Mouse (Mus musculus) heart, embryonic 11.5 days (tissue): ENCODE data around the gene Hexim1. TPM values are rescaled to one million over a fixed set of nuclear protein-coding genes. Genes with fewer than 3 reads are reported as not detected.

ENCODE experiments used
- ATAC-seq: fragments of 200-750 bp; cut with Nextera tagmentation; replicated peaks from 2 replicates; pipeline ENCODE4 v1.8.0; 2017; ENCODE audit warnings: moderate library complexity; ENCODE audit not compliant: insufficient number of reproducible peaks, low FRiP score, low TSS enrichment
- H3K27ac ChIP-seq: fragments of 300-500 bp; sonication (generic); 2 replicates; pipeline ENCODE4 v1.5.1; 2014; ENCODE audit warnings: mild to moderate bottlenecking, low read depth, low read length
- H3K27me3 ChIP-seq: fragments of 300-500 bp; sonication (generic); 2 replicates; pipeline ENCODE4 v1.6.1; 2014; ENCODE audit warnings: mild to moderate bottlenecking, low read length, mixed read lengths; ENCODE audit not compliant: control insufficient read depth, insufficient read depth
- H3K36me3 ChIP-seq: fragments of 300-500 bp; sonication (generic); 2 replicates; pipeline ENCODE4 v1.6.1; 2014; ENCODE audit warnings: mild to moderate bottlenecking, low read length, moderate library complexity, mixed read lengths; ENCODE audit not compliant: control insufficient read depth, insufficient read depth
- H3K4me1 ChIP-seq: fragments of 300-500 bp; sonication (generic); 2 replicates; pipeline ENCODE4 v1.6.1; 2014; ENCODE audit warnings: low read length; ENCODE audit not compliant: control insufficient read depth, insufficient read depth
- H3K4me2 ChIP-seq: fragments of 300-500 bp; sonication (generic); 2 replicates; pipeline ENCODE4 v1.6.1; 2014; ENCODE audit warnings: mild to moderate bottlenecking, moderate library complexity
- H3K4me3 ChIP-seq: fragments of 300-500 bp; sonication (generic); 2 replicates; pipeline ENCODE4 v1.5.1; 2014; ENCODE audit warnings: low read depth, low read length
- H3K9ac ChIP-seq: fragments of 300-500 bp; sonication (generic); 2 replicates; pipeline ENCODE4 v1.6.1; 2014; ENCODE audit warnings: mild to moderate bottlenecking, low read depth, low read length, moderate library complexity
- H3K9me3 ChIP-seq: fragments of 300-500 bp; sonication (generic); replicated peaks from 2 replicates; pipeline ENCODE4 v1.6.1; 2016; ENCODE audit warnings: low read length; ENCODE audit not compliant: control insufficient read depth
- WGBS: fragments of 180-500 bp; shearing (Covaris S2); extraction: QIAGEN DNeasy Blood & Tissue Kit; methylation state at CpG from one replicate; pipeline ENCODE4 v1.1.7; 2014; ENCODE audit not compliant: insufficient replicate concordance; 5-methylcytosine and 5-hydroxymethylcytosine counted together
- polyA plus RNA-seq: library from polyadenylated mRNA; unstranded; fragments of >200 nt; fragmentation: Nextera tagmentation; extraction: Ambion mirVana; gene quantifications from 2 replicates; pipeline ENCODE4 v1.2.1, GENCODE M21; 2014

The Hexim1 gene
- polyA plus RNA-seq, 1 experiment from 2014 or later: 4.4 TPM

GRCm38 (mm10) chr11:103111301-103111700, 4.7 kb upstream of the Hexim1 start:
- H3K27me3 ChIP-seq: no peaks in the 10 kb centered on the region; the same call in 1 of the 2 replicates
- H3K4me1 ChIP-seq: peaks cover 23% of the 10 kb centered on the region; the same call in 1 of the 2 replicates
- H3K9ac ChIP-seq: peak overlapping the region; percentile 70
- H3K4me3 ChIP-seq: peak overlapping the region; percentile 47
- no peaks in the 10 kb centered on the region for H3K36me3 ChIP-seq
- ATAC-seq: no peak
- no peak overlapping the region for H3K27ac ChIP-seq
- H3K9me3 ChIP-seq: no peaks in the 10 kb centered on the region
- H3K4me2 ChIP-seq: peak overlapping the region; percentile 84
- 10% methylated on average over 10 of the region's 10 CpGs for WGBS

- Histone ChIP-seq H3K4me2 (peak overlapping the region; percentile 84), H3K27ac (peak overlapping the region; percentile 36; the same call in 1 of the 2 replicates), H3K27me3 (no peaks in the 10 kb centered on the region; the same call in 1 of the 2 replicates), H3K4me3 (peak overlapping the region; percentile 47), H3K4me1 (peaks cover 23% of the 10 kb centered on the region; the same call in 1 of the 2 replicates), H3K36me3 (no peaks in the 10 kb centered on the region), H3K9ac (peak overlapping the region; percentile 70), H3K9me3 (no peaks in the 10 kb centered on the region)
- under 1% methylated on average over 28 of the region's 28 CpGs for WGBS
- no peak for ATAC-seq
These were observed 4.0 kb upstream of the Hexim1 start for GRCm38 (mm10) chr11:103111881-103112551.

- H3K9ac ChIP-seq: peak overlapping the region; percentile 70; the same call in 1 of the 2 replicates
- peaks cover 23% of the 10 kb centered on the region; the same call in 1 of the 2 replicates for H3K4me1 ChIP-seq
- H3K27ac ChIP-seq: 0 out of 2 replicates have a peak overlapping the region, but pooled peaks have one; percentile 36
- 19% methylated on average over 9 of the region's 9 CpGs for WGBS
- no peaks in the 10 kb centered on the region for H3K36me3 ChIP-seq
- no peak for ATAC-seq
- H3K4me3 ChIP-seq: peak overlapping the region; percentile 47
- H3K4me2 ChIP-seq: peak overlapping the region; percentile 84
- H3K9me3 ChIP-seq: no peaks in the 10 kb centered on the region
- H3K27me3 ChIP-seq: no peaks in the 10 kb centered on the region; the same call in 1 of the 2 replicates
These were observed 3.5 kb upstream of the Hexim1 start for GRCm38 (mm10) chr11:103112552-103112912.

GRCm38 (mm10) chr11:103113005-103113404, 3.0 kb upstream of the Hexim1 start:
- 41% methylated on average over 12 of the region's 12 CpGs for WGBS
- peaks cover 23% of the 10 kb centered on the region; the same call in 1 of the 2 replicates for H3K4me1 ChIP-seq
- H3K27ac ChIP-seq: no peak overlapping the region

DNA sequence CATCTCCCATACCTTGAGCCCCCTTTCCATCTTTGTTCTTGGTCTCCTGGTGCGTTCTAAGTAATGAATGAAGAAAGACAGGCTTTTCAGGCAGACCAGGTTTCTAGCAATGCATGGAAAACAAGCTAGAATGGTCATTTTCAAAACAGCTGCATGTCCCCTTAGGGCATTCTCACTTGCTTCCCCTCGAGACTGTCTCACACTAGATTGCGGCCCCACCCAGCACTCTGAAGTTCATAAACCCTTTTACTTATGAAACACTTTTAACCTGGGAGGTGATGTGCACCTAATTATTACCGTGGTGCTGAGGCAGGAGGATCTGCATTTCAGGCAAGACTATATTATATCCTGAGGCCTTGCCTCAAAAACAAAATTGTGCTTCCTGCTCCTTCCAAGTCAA, 2.3 kb upstream of the Hexim1 start:
- Histone ChIP-seq H3K4me2 (no peak overlapping the region), H3K9ac (no peak overlapping the region), H3K27me3 (no peaks in the 10 kb centered on the region; the same call in 1 of the 2 replicates), H3K4me3 (no peak overlapping the region), H3K4me1 (peaks cover 23% of the 10 kb centered on the region; the same call in 1 of the 2 replicates), H3K36me3 (no peaks in the 10 kb centered on the region), H3K9me3 (no peaks in the 10 kb centered on the region), H3K27ac (no peak overlapping the region)
- no peak for ATAC-seq
- 81% methylated on average over 4 of the region's 4 CpGs for WGBS

More at GRCm38 (mm10) chr11:103113005-103113404, 3.0 kb upstream of the Hexim1 start:
- Histone ChIP-seq H3K27me3 (no peaks in the 10 kb centered on the region; the same call in 1 of the 2 replicates), H3K9me3 (no peaks in the 10 kb centered on the region), H3K4me3 (0 out of 2 replicates have a peak overlapping the region, but pooled peaks have one; percentile 47), H3K9ac (0 out of 2 replicates have a peak overlapping the region, but pooled peaks have one; percentile 43), H3K4me2 (peak overlapping the region; percentile 84), H3K36me3 (no peaks in the 10 kb centered on the region)
- no peak for ATAC-seq

GRCm38 (mm10) chr11:103114270-103114943, 1.6 kb upstream of the Hexim1 start:
- Histone ChIP-seq H3K4me2 (peak overlapping the region; percentile 71), H3K27me3 (no peaks in the 10 kb centered on the region; the same call in 1 of the 2 replicates), H3K9ac (peak overlapping the region; percentile 78), H3K4me3 (peak overlapping the region; percentile 58), H3K36me3 (no peaks in the 10 kb centered on the region), H3K9me3 (no peaks in the 10 kb centered on the region), H3K4me1 (peaks cover 23% of the 10 kb centered on the region; the same call in 1 of the 2 replicates), H3K27ac (no peak overlapping the region)
- WGBS: 83% methylated on average over 11 of the region's 11 CpGs
- ATAC-seq: no peak

GRCm38 (mm10) chr11:103115163-103116007, 646 bp upstream of the Hexim1 start:
- Histone ChIP-seq H3K27me3 (no peaks in the 10 kb centered on the region; the same call in 1 of the 2 replicates), H3K27ac (peak overlapping the region; percentile 83), H3K9ac (peak overlapping the region; percentile 78), H3K4me1 (peaks cover 23% of the 10 kb centered on the region; the same call in 1 of the 2 replicates), H3K4me2 (peak overlapping the region; percentile 71), H3K9me3 (no peaks in the 10 kb centered on the region), H3K36me3 (no peaks in the 10 kb centered on the region), H3K4me3 (peak overlapping the region; percentile 58)
- 1% methylated on average over 34 of the region's 34 CpGs for WGBS
- ATAC-seq: peak; percentile 79
